Mouse (Mus musculus) lung, adult 2 months (tissue): ENCODE results near the gene Ddrgk1.

Experiments used
- CTCF ChIP-seq: fragments of 200-500 bp; IDR thresholded peaks from 2 replicates; pipeline ENCODE4 v1.5.1; 2011; ENCODE audit warnings: mild to moderate bottlenecking, low read length, control low read depth; ENCODE audit not compliant: insufficient read depth
- POLR2A ChIP-seq: fragments of 200-500 bp; IDR thresholded peaks from 2 replicates; pipeline ENCODE4 v1.6.1; 2011; ENCODE audit warnings: low read depth, mild to moderate bottlenecking, control low read depth, low read length, borderline replicate concordance; ENCODE audit errors: extremely low read depth

DNA sequence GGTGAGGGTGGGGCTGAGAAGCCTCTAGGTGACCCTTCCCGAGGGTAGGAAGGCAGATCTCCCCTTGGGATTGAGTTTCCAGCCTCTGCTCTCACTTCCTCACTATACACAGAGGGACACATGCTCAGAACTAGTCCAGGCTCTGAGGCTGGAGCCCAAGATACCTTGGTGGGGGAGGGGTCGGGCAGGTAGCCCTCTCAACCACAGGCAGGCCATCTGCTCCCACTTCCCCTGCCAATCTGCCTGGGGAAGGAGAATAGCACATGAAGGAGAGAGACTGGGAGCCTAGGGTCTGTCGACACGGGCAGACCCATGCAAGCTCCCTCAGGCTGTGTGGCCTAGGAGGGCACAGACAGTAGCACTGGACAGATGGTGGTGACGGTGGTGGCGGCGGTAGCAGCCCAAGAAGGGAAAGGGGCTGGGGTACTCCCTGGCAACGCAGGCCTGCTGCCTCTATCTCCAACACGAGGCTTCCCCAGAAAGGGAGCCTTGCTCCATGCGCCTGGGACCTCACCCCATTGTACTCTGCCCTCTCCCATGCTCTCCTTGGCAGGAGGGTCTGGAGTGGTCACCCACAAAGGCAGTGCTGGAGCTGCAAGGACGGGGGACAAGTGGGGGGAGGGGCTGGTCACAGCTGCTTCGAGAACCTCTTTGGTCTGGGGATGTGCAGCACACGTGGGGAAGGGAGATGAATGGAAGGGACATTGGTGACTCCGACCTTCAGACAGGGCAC is 30.3 kb downstream of the Ddrgk1 start:
- TF ChIP-seq CTCF, result no peak
- no peak for TF ChIP-seq POLR2A
